Mouse (Mus musculus): Measurements from ENCODE around the gene Klhl2. TPM values are rescaled to one million over a fixed set of nuclear protein-coding genes. Genes with fewer than 3 reads are reported as not detected.

Gene Klhl2
- total RNA-seq, 2 experiments from 2014 or later = 124 to 128 TPM

GRCm38 (mm10) chr8:64788715-64789114 lies 61.1 kb downstream of the Klhl2 start:
- intact Hi-C loops (cut with DNase I) = no loop called here

GRCm38 (mm10) chr8:64786801-64787200 lies 63.0 kb downstream of the Klhl2 start:
- intact Hi-C loops (cut with DNase I) = no loop called here

More at GRCm38 (mm10) chr8:64788715-64789114, 61.1 kb downstream of the Klhl2 start:
- peak; percentile 29 to 76 for DNase-seq (ENCODE audit: extremely low spot score in 1 of 2, low spot score in 2 of 2)

GRCm38 (mm10) chr8:64784235-64784634 lies 65.6 kb downstream of the Klhl2 start:
- DNase-seq (ENCODE audit: extremely low spot score in 1 of 2, low spot score in 2 of 2) = no peak
- intact Hi-C loops (cut with DNase I) = no loop called here

More at GRCm38 (mm10) chr8:64786801-64787200, 63.0 kb downstream of the Klhl2 start:
- DNase-seq (ENCODE audit: extremely low spot score in 1 of 2, low spot score in 2 of 2) = no peak

- no peak for DNase-seq (ENCODE audit: extremely low spot score in 1 of 2, low spot score in 2 of 2)
- intact Hi-C loops (cut with DNase I) = no loop called here
Observed at GRCm38 (mm10) chr8:64781947-64782346, 67.9 kb downstream of the Klhl2 start.

- intact Hi-C loops (cut with DNase I) = no loop called here
- DNase-seq (ENCODE audit: extremely low spot score in 1 of 2, low spot score in 2 of 2) = no peak
Observed at GRCm38 (mm10) chr8:64777925-64778324, 71.9 kb downstream of the Klhl2 start.

GRCm38 (mm10) chr8:64774136-64774535 lies 75.7 kb downstream of the Klhl2 start:
- intact Hi-C loops (cut with DNase I) = loop anchor here (5.0 kb wide), 1 partner anchor 73 kb away; no protein-coding TSS in a partner anchor
- DNase-seq (ENCODE audit: extremely low spot score in 1 of 2, low spot score in 2 of 2) = no peak

- intact Hi-C loops (cut with DNase I) = loop anchor here (5.0 kb wide), 1 partner anchor 76 kb away; no protein-coding TSS in a partner anchor
- DNase-seq (ENCODE audit: extremely low spot score in 1 of 2, low spot score in 2 of 2) = no peak
Observed at GRCm38 (mm10) chr8:64770814-64771213, 79.0 kb downstream of the Klhl2 start.

- no peak for DNase-seq (ENCODE audit: extremely low spot score in 1 of 2, low spot score in 2 of 2)
- intact Hi-C loops (cut with DNase I) = no loop called here
Observed at GRCm38 (mm10) chr8:64769586-64769985, 80.2 kb downstream of the Klhl2 start.

GRCm38 (mm10) chr8:64768645-64769044 lies 81.2 kb downstream of the Klhl2 start:
- no peak for DNase-seq (ENCODE audit: extremely low spot score in 1 of 2, low spot score in 2 of 2)
- intact Hi-C loops (cut with DNase I) = no loop called here

- no peak for DNase-seq (ENCODE audit: extremely low spot score in 1 of 2, low spot score in 2 of 2)
- intact Hi-C loops (cut with DNase I) = no loop called here
Observed at GRCm38 (mm10) chr8:64767047-64767446, 82.8 kb downstream of the Klhl2 start.

- intact Hi-C loops (cut with DNase I) = loop anchor here (5.0 kb wide), 1 partner anchor 178 kb away; no protein-coding TSS in a partner anchor
- DNase-seq (ENCODE audit: extremely low spot score in 1 of 2, low spot score in 2 of 2) = no peak
Observed at GRCm38 (mm10) chr8:64764075-64764474, 85.7 kb downstream of the Klhl2 start.

GRCm38 (mm10) chr8:64762751-64763150 lies 87.1 kb downstream of the Klhl2 start:
- DNase-seq (ENCODE audit: extremely low spot score in 1 of 2, low spot score in 2 of 2) = no peak
- intact Hi-C loops (cut with DNase I) = loop anchor here (5.0 kb wide), 1 partner anchor 180 kb away; no protein-coding TSS in a partner anchor

- intact Hi-C loops (cut with DNase I) = loop anchor here (5.0 kb wide), 1 partner anchor 181 kb away; no protein-coding TSS in a partner anchor
- no peak for DNase-seq (ENCODE audit: extremely low spot score in 1 of 2, low spot score in 2 of 2)
Observed at GRCm38 (mm10) chr8:64761430-64761829, 88.4 kb downstream of the Klhl2 start.

- DNase-seq (ENCODE audit: extremely low spot score in 1 of 2, low spot score in 2 of 2) = no peak
Observed at GRCm38 (mm10) chr8:64757956-64758355, 91.9 kb downstream of the Klhl2 start.

GRCm38 (mm10) chr8:64746215-64747058 lies 103.4 kb downstream of the Klhl2 start:
- intact Hi-C loops (cut with DNase I) = no loop called here
- no peak for DNase-seq (ENCODE audit: extremely low spot score in 1 of 2, low spot score in 2 of 2)

More at GRCm38 (mm10) chr8:64757956-64758355, 91.9 kb downstream of the Klhl2 start:
- intact Hi-C loops (cut with DNase I) = no loop called here

GRCm38 (mm10) chr8:64740547-64741211 lies 109.1 kb downstream of the Klhl2 start:
- no peak for DNase-seq (ENCODE audit: extremely low spot score in 1 of 2, low spot score in 2 of 2)
- intact Hi-C loops (cut with DNase I) = no loop called here

- intact Hi-C loops (cut with DNase I) = no loop called here
- no peak for DNase-seq (ENCODE audit: extremely low spot score in 1 of 2, low spot score in 2 of 2)
Observed at GRCm38 (mm10) chr8:64738916-64739315, 110.9 kb downstream of the Klhl2 start.

GRCm38 (mm10) chr8:64736767-64737323 lies 113.0 kb downstream of the Klhl2 start:
- intact Hi-C loops (cut with DNase I) = no loop called here

GRCm38 (mm10) chr8:64735161-64735560 lies 114.7 kb downstream of the Klhl2 start:
- DNase-seq (ENCODE audit: extremely low spot score in 1 of 2, low spot score in 2 of 2) = no peak
- intact Hi-C loops (cut with DNase I) = no loop called here

More at GRCm38 (mm10) chr8:64736767-64737323, 113.0 kb downstream of the Klhl2 start:
- DNase-seq (ENCODE audit: extremely low spot score in 1 of 2, low spot score in 2 of 2) = no peak
